Mouse (Mus musculus) CH12.LX (cell line): ENCODE measurements at regions not wholly inside any gene's neighbourhood (a gene's known extent, or its start where the extent isn't known, plus 50 kb on each side); places are given as distances from the start of the nearest gene placed in this dataset.

Experiments used
- DNase-seq: peaks from one replicate; pipeline ENCODE4 v3.0.0-alpha.2; 2013; ENCODE audit errors: extremely low read depth
- H3K27ac ChIP-seq: 2 replicates; pipeline ENCODE4 v1.5.1; 2012; ENCODE audit warnings: low read depth, mild to moderate bottlenecking, control low read depth, moderate library complexity; ENCODE audit not compliant: insufficient read depth
- H3K27me3 ChIP-seq: replicated peaks from 2 replicates; pipeline ENCODE3; 2012; ENCODE audit warnings: inconsistent platforms
- H3K36me3 ChIP-seq, 2 experiments: replicated peaks in 1 of 2; 2 replicates each; pipeline versions ENCODE3 to v1.6.1; 2012; ENCODE audit warnings: inconsistent platforms in 1 of 2, low read length in 1 of 2, mild to moderate bottlenecking in 1 of 2, mixed read lengths in 1 of 2, moderate library complexity in 1 of 2; ENCODE audit not compliant: control insufficient read depth in 1 of 2, insufficient read depth in 1 of 2
- H3K4me1 ChIP-seq, 2 experiments: 2 replicates each; pipeline ENCODE4 v1.6.1; 2012; ENCODE audit warnings: inconsistent platforms in 1 of 2, moderate library complexity in 1 of 2; ENCODE audit not compliant: insufficient read depth in 2 of 2, control insufficient read depth in 1 of 2
- H3K4me2 ChIP-seq: 2 replicates; pipeline ENCODE4 v1.6.1; 2012; ENCODE audit warnings: low read depth, mild to moderate bottlenecking, control low read depth; ENCODE audit not compliant: poor library complexity, insufficient read depth, severe bottlenecking
- H3K4me3 ChIP-seq, 3 experiments: fragments of 150-350 bp in 1 of 3; sonication (generic) in 1 of 3; replicated peaks in 1 of 3; 2 replicates each; pipeline versions ENCODE3 to v1.5.1; 2011 to 2012; ENCODE audit warnings: low read depth in 2 of 3, low read length in 2 of 3, mild to moderate bottlenecking in 2 of 3, moderate library complexity in 2 of 3, control low read depth in 1 of 3, improper control_type of control experiment in 1 of 3, inconsistent platforms in 1 of 3, mixed read lengths in 1 of 3; ENCODE audit not compliant: poor library complexity in 1 of 3
- H3K79me2 ChIP-seq: replicated peaks from 2 replicates; pipeline ENCODE4 v1.6.1; 2012; ENCODE audit warnings: mild to moderate bottlenecking, moderate library complexity; ENCODE audit not compliant: control insufficient read depth, poor library complexity, insufficient read depth, severe bottlenecking; ENCODE audit errors: extremely low read depth
- H3K9ac ChIP-seq: 2 replicates; pipeline ENCODE4 v1.6.1; 2012; ENCODE audit warnings: low read depth, mild to moderate bottlenecking, control low read depth, moderate library complexity; ENCODE audit not compliant: insufficient read depth
- H3K9me3 ChIP-seq: replicated peaks from 2 replicates; pipeline ENCODE3; 2012; ENCODE audit warnings: low read length, inconsistent platforms, mixed read lengths
- E2F4 ChIP-seq: IDR thresholded peaks from 2 replicates; pipeline ENCODE4 v1.6.1; 2011; ENCODE audit warnings: low read depth, low read length, improper control_type of control experiment; ENCODE audit not compliant: insufficient replicate concordance
- ELF1 ChIP-seq: IDR thresholded peaks from 2 replicates; pipeline ENCODE4 v1.6.1; 2014; ENCODE audit warnings: low read depth, mild to moderate bottlenecking, inconsistent platforms, low read length, improper control_type of control experiment
- ETS1 ChIP-seq: conservative IDR thresholded peaks from 2 replicates; pipeline ENCODE4 v1.6.1; 2012; ENCODE audit warnings: low read depth, mild to moderate bottlenecking, inconsistent platforms, low read length, improper control_type of control experiment, moderate library complexity
- HCFC1 ChIP-seq: IDR thresholded peaks from 2 replicates; pipeline ENCODE4 v1.6.1; 2012; ENCODE audit warnings: low read depth, mild to moderate bottlenecking, inconsistent platforms, low read length, improper control_type of control experiment
- JUND ChIP-seq: conservative IDR thresholded peaks from 2 replicates; pipeline ENCODE4 v1.6.1; 2011; ENCODE audit warnings: low read depth, low read length, improper control_type of control experiment
- KAT2A ChIP-seq: IDR thresholded peaks from 2 replicates; pipeline ENCODE4 v1.6.1; 2012; ENCODE audit warnings: low read length, improper control_type of control experiment, inconsistent platforms; ENCODE audit not compliant: insufficient replicate concordance
- MAX ChIP-seq: IDR thresholded peaks from 2 replicates; pipeline ENCODE4 v1.6.1; 2011; ENCODE audit warnings: low read length, improper control_type of control experiment
- MAZ ChIP-seq: IDR thresholded peaks from 2 replicates; pipeline ENCODE4 v1.6.1; 2012; ENCODE audit warnings: low read depth, mild to moderate bottlenecking, inconsistent platforms, low read length, improper control_type of control experiment, moderate library complexity
- MXI1 ChIP-seq: IDR thresholded peaks from 2 replicates; pipeline ENCODE4 v1.6.1; 2011; ENCODE audit warnings: mild to moderate bottlenecking, low read depth, low read length, improper control_type of control experiment
- MYC ChIP-seq: IDR thresholded peaks from 2 replicates; pipeline ENCODE4 v1.6.1; 2011; ENCODE audit warnings: low read depth, mild to moderate bottlenecking, improper control_type of control experiment, low read length
- PAX5 ChIP-seq: IDR thresholded peaks from 2 replicates; pipeline ENCODE4 v1.6.1; 2012; ENCODE audit warnings: low read length, inconsistent platforms, mixed read lengths
- POLR2AphosphoS2 ChIP-seq: IDR thresholded peaks from 2 replicates; pipeline ENCODE4 v1.6.1; 2011; ENCODE audit warnings: low read depth, low read length, improper control_type of control experiment
- RAD21 ChIP-seq: IDR thresholded peaks from 2 replicates; pipeline ENCODE4 v1.6.1; 2011; ENCODE audit warnings: low read depth, mild to moderate bottlenecking, low read length, improper control_type of control experiment, moderate library complexity
- RCOR1 ChIP-seq: conservative IDR thresholded peaks from 2 replicates; pipeline ENCODE4 v1.6.1; 2012; ENCODE audit warnings: low read depth, mild to moderate bottlenecking, inconsistent platforms, low read length, improper control_type of control experiment
- SIN3A ChIP-seq: IDR thresholded peaks from 2 replicates; pipeline ENCODE4 v1.6.1; 2012; ENCODE audit warnings: low read length, improper control_type of control experiment, inconsistent platforms
- USF1 ChIP-seq: IDR thresholded peaks from 2 replicates; pipeline ENCODE4 v1.6.1; 2014; ENCODE audit warnings: low read depth, mild to moderate bottlenecking, inconsistent platforms, low read length, improper control_type of control experiment
- ZKSCAN1 ChIP-seq: IDR thresholded peaks from 2 replicates; pipeline ENCODE4 v1.6.1; 2012; ENCODE audit warnings: low read depth, inconsistent platforms, low read length, improper control_type of control experiment, borderline replicate concordance
- ZMIZ1 ChIP-seq: IDR thresholded peaks from 2 replicates; pipeline ENCODE4 v1.6.1; 2012; ENCODE audit warnings: low read depth, mild to moderate bottlenecking, inconsistent platforms, low read length, improper control_type of control experiment
- dilution Hi-C: fragments of 300-500 bp; cut with MboI; formaldehyde crosslinking; loops from 2 replicates; pipeline ENCODE4 v1.14.3; 2020; ENCODE audit warnings: low sequenced_read_pairs; ENCODE audit not compliant: extremely low pct_unique_long_range_greater_than_20kb, extremely low pct_ligation_motif_present
- in situ Hi-C: fragments of 300-500 bp; cut with MboI; formaldehyde crosslinking; loops from 3 replicates; pipeline ENCODE4 v1.14.3; 2019; ENCODE audit warnings: low sequenced_read_pairs, low pct_ligation_motif_present, low pct_unique_long_range_greater_than_20kb, mixed read lengths

DNA sequence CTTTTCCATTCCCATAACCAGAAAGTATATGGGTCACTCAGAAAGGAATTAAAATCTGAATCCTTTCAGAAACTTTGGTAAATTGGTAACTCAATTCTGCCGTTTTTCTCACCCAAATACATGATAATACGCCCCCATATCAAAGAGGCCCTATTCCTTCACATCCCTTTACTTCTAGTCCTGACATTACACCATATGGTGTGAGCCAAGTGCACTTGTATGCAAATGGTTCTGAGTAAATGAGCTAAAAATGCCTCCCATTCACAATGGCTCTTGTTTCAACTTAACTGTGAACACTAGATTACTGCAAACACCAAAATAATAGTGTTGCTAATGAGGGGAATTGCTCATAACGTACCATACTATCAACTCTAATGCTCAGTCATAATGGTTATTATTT, 201.7 kb upstream of the Acvr2a start:
- H3K36me3 ChIP-seq = no peaks in the 10 kb centered on the region
- H3K27me3 ChIP-seq = no peaks in the 10 kb centered on the region
- in situ Hi-C loops = no loop called here
- no peak overlapping the region for H3K9ac ChIP-seq
- H3K9me3 ChIP-seq = no peaks in the 10 kb centered on the region
- H3K4me2 ChIP-seq = no peak overlapping the region
- DNase-seq = no peak
- TF ChIP-seq MYC (no peak), RAD21 (no peak), MXI1 (no peak), ELF1 (no peak), SIN3A (no peak), USF1 (no peak), ZMIZ1 (no peak), PAX5 (no peak), JUND (no peak), ZKSCAN1 (no peak), MAZ (no peak)
- dilution Hi-C loops = no loop called here
- peaks cover 7 to 29% of the 10 kb centered on the region in 2 experiments; a peak in 3 of 4 replicates for H3K4me1 ChIP-seq
- no peak overlapping the region for H3K4me3 ChIP-seq
- H3K79me2 ChIP-seq = no peaks in the 10 kb centered on the region
- H3K27ac ChIP-seq = no peak overlapping the region

DNA sequence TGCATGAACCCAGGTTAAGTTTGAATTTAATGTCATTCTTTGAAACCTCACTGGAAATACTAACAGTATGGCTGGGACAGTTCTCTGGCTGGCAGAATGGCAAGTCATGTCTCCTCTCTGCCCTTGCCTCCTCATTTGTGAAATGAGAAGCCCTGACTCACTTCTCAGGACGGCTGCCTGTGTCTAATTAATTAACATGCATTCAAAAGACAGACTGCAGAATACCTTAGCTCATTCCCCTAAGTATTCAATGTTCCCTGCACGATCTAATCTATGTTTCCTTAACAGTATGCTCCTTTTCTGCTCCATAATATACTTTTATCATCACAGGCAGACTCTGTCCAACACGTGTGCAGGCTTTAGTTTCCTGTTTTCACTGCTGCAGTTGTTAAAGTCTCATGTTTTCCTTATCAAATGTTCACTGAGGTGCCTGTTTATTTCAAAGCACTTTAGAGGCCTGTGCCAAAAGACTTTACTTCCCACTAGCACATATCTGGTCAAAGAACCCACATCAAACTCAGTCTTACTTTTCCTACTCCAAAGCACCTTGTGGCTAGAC, 196.7 kb upstream of the Acvr2a start:
- peak overlapping the region; percentile 26; the same call in 1 of the 2 replicates for H3K27ac ChIP-seq
- no peak for TF ChIP-seq ETS1
- TF ChIP-seq HCFC1 = no peak
- no peak for TF ChIP-seq RAD21
- no peak for TF ChIP-seq USF1
- no peak for TF ChIP-seq RCOR1
- TF ChIP-seq E2F4 = no peak
- TF ChIP-seq PAX5 = no peak
- TF ChIP-seq MAX = no peak
- no peak for TF ChIP-seq KAT2A
- TF ChIP-seq POLR2AphosphoS2 = no peak
- TF ChIP-seq SIN3A = no peak
- TF ChIP-seq MYC = no peak
- peaks cover 4 to 33% of the 10 kb centered on the region in 2 experiments; a peak in 3 of 4 replicates for H3K4me1 ChIP-seq
- dilution Hi-C loops = no loop called here
- no peaks in the 10 kb centered on the region for H3K9me3 ChIP-seq
- no peak overlapping the region for H3K4me2 ChIP-seq
- H3K4me3 ChIP-seq = no peak overlapping the region
- H3K9ac ChIP-seq = no peak overlapping the region; the same call in 1 of the 2 replicates
- in situ Hi-C loops = no loop called here
- no peaks in the 10 kb centered on the region for H3K36me3 ChIP-seq
- DNase-seq = peak; percentile 7
- H3K79me2 ChIP-seq = no peaks in the 10 kb centered on the region
- no peaks in the 10 kb centered on the region for H3K27me3 ChIP-seq
